Mouse (Mus musculus): ENCODE measurements at regions not wholly inside any gene's neighbourhood (a gene's known extent, or its start where the extent isn't known, plus 50 kb on each side); places are given as distances from the start of the nearest gene placed in this dataset.

DNA sequence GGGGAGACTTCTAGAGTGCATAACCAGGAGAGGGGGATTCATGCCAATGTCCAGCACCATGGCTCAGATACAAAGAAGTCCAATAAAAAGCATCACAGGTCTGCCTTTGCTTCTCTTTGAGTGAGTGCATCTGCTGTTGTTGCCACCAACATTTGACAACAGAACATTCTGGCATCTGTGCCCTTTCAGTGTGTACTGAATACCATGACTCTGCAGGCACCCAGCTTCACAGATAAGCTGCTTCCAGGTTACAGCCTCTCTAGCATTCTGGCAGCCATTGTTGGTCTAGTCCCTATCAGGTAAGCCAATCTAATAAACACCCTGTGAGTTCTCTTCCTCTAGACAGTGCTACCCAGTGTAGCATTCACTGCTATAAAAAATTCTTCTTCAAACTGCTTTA lies 160.4 kb upstream of the AI593442 start:
- no peak for DNase-seq

DNA sequence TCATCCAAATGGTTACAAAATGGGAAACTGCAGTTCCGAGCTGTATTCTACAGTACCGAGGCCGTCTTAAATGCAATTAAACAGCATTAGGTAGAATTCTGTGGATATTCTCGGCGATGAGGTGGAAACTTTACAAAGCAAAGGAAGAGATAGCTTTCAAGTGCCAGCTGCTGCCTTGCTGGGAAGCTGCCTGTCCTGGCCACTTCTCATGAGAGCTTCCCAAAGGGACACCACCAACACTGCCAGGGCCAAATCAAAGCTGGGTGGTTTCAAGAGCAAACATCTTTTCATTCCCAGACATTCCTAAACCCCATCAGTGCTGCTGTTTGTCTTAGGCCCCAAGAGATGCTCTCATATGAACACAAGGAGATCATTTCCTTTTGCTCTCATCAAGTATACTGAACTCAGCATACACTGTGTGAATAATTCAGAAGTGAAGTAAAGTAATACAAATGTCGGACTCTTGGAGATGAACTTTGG lies 156.6 kb upstream of the AI593442 start:
- DNase-seq = no peak

DNA sequence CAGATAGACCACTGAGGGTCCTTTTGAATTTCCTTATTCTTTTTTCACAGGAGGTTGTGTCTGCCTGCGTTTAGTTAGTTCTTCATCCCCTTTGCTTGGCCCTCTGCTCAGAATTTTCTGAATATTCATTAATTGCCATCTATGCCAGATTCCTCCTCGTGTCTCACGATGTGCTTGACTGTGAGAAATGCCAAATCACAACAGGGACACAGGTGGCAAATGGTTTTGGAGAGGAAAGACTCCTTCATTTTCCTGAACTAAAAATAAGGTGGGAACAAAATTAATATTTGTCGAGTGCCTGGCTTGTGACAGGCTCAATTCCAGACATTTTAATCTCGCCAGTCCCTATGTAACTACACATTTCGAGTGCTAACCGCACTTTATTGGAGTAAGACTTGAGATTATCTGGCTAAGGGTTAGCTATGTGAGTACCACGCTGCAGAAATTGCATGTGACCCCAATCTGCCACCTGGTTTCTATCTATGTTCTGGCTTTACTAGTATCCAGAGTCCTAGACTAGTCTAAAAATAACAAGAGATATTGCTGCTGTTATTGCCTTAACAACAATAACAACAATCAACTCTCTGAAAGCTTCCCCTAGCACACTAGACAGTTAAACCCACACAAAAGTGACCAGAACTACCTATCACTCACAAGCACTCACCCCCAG lies 156.0 kb upstream of the AI593442 start:
- DNase-seq = no peak

DNA sequence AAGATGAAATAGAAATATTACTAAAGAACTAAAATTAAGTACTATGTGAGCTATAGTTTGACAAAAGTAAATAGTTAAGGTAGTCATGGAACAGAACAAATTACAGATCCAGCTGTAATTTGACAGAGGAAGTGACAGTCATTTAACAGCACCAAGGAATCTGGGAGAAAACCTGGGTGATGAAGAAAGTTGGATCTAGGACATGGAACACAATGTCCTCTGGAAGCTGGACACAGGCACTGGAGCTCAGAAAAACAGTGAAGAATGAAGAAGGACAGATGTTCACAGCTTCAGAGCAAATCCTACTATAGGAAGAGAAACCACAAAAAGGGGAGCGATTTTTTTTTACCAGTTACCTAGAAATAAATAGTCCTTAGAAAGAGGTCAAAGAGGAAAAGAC lies 147.2 kb upstream of the AI593442 start:
- DNase-seq = no peak

DNA sequence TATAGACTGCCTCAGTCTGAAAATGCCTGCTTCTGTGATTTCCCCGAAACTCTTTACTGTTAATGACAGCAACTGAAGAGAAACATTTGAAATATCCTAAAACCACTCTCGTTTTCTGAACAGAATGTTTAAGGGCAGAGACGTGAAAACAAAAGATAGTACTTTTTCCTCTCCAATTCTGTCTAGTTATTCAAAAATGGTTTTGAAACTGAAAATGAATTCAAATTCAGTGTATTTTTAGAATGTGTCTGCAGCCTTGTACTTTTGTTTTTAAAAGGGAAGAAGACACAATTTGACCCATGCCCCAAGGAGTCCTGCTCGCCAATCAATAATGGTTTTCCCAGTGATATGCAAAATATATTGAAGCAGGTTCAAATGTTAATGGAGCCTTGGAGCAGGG lies 136.7 kb upstream of the AI593442 start:
- no peak for DNase-seq

DNA sequence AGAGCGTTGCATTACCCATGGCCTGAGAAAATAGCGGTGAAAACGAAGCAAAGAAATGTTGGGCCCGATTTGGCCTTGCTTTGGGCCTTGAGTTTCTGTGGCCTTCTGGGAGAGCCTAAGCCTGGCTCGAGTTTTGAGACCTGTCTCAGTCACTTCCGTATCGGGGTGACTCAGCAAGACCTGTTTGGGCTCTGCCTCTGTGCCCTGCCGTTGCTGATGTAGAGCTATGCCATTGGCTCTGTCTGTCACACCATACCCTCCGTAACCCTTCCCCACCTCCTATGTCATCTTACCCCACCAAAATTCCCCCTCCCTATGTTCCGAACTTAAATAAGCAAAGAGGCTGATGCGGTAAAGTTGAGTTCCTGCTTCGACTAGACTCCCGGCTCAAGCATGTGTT lies 123.4 kb upstream of the AI593442 start:
- no peak for DNase-seq

DNA sequence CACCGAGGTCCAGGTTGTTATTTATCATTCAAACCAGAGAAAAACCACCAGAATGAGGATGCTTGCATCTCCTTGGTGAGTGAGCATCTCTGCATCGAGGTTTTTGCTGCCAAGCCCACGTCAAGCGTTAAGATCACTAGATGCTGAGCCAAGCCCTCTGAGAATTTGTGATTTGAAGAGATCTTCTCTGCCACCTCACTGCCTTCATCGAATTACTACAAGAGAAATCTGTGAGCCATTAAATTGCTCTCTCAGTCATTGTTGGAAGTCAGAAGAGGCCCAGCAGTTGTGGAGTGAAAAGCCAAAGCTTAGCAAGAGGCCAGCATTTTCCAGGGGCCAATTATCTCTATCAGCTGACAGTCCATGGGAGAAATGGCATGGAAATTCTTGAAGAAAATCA lies 122.2 kb upstream of the AI593442 start:
- DNase-seq = no peak

DNA sequence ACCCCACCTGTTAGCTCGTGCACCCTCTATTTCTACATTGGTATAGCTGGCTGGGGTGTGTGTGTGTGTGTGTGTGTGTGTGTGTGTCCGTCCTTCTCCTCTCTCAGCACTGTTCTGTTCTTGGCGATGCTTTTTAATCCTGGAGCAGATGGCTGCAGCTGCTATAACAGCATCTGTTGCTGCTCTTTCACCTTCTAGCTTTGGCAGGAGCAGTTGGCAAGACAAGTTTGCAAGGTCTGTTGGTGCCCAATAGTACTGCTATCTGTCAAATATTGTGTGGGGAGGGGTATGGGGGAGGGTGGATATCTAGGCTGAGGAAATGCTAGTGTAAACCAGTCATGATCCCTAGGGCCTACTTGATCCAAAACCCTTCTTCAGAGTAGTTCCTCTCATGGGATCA lies 120.9 kb upstream of the AI593442 start:
- DNase-seq = no peak

DNA sequence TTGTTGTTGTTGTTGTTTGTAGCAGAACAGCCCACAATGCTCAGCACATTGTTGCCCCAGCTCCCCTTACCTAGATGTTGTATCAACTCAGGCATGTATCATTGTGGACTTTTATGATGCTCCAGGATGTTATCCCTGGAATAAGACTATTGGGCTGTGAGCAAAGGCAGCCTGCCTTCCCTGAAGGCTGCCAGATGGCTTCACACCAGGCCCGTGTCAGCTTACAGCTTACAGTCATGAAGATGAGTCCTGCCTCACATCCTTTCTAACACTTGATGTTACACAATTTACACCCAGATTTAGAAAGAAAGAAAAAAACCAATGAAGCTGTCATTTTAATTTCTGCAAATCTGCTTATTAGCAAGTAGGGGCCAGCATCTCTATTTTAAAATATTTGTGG lies 113.0 kb upstream of the AI593442 start:
- peak; percentile 14 for DNase-seq

DNA sequence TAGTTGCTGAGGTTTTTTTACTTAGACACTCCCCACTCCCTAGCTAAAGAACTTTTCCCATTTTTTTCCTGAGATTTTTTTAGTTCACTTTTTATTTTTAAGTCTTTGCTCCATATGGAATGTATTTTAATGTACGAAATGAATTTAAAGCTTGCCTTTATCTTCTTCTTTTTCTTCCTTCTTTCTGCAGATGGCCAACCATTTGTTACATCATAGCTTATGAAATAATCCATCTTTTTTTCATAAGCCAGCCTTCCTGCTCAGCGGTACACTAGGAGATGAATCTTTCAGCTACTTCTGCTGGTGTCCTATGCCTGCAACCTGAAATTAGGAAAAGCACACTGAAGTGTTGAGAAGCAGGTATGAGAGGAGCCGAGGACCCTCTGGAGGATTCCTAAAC lies 102.9 kb upstream of the AI593442 start:
- no peak for DNase-seq

DNA sequence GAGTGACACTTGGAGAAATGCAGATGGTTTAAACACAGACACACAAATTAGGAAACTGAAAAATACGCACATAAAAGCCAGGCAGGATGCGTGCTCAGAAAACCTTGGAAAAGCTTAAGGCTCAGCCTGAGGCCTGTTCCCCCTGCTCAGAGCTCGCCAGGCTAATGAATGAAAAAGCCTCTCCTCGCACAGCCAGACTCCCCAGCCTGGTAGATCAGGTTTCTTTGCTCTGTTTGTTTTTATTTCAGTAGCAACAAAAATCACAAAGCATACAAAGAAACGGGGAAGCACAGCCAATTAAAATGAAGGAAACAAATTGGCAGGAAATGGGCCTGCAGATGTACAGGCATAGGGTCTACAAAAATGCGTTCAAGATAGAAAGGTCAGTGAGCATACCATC lies 97.0 kb upstream of the AI593442 start:
- no peak for DNase-seq

DNA sequence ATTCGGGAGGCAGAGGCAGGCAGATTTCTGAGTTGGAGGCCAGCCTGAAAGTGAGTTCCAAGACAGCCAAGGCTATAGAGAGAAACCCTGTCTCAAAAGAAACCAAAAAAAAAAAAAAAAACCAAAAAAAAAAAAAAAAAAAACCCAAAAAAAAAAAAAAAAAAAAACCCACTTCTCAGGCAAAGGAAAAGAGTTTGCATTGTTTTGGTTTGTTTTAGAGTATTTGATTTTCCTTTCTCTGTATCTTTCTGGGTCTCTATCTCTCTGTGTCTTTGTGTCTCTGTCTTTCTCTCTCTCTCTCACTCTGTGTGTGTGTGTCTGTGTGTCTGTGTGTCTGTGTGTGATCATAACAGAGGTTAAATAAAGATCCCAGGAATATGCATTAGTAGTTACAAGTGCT lies 95.7 kb upstream of the AI593442 start:
- DNase-seq = no peak

DNA sequence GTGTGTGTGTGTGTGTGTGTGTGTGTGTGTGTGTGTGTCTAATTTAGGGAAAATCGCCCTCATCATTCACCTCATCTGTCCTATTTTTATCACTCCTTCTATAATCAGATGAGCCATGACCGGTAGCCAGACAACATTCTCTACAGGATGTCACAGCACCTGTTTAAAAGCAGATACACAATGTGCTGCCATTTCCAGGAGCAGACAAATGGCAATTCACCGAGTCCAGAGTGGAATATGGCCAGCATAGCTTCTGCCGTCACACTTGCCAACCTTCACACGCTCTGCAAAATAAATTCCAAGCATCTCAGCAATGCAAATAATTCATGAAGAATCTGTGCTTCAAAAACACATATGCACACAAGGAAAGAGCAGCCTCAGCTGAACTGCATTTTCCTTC lies 88.5 kb upstream of the AI593442 start:
- DNase-seq = no peak

DNA sequence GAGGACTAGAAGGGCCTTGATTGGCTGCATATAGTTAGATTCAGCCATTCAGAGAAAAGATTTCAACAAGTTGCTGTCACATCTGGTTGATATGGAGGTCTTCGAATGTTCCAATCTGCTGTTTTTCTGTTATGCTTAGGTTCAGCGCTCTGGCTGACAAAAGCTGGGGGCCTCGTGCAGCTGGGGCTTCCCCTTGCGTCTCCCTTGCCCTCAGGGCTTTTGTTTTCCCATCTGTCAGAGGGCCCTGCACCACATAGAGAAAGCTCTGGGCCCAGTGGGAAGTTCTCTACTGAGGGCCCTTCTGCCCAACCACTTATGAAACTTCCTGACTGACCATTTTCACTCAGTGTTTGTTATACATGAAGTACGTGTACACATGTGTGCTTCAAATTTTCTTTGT lies 86.2 kb upstream of the AI593442 start:
- no peak for DNase-seq

DNA sequence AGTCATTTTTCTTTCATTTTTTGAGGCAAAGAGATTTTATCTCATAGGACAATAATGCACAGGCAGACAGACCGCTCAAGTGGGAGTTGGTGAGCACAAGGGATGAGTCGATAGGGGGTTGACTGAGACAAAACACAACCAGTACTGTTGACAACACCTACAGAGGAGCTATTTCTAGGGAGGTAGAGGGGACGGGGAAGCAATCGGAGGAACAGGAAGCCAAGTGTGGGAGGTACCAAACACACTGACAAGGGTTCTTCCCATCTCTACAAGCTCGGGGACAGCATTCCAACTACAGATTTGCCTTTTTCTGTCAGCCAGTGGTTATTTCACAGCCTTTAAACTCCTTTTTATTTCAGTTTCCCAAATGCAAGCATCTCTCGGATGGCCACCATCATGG lies 83.3 kb upstream of the AI593442 start:
- no peak for DNase-seq

DNA sequence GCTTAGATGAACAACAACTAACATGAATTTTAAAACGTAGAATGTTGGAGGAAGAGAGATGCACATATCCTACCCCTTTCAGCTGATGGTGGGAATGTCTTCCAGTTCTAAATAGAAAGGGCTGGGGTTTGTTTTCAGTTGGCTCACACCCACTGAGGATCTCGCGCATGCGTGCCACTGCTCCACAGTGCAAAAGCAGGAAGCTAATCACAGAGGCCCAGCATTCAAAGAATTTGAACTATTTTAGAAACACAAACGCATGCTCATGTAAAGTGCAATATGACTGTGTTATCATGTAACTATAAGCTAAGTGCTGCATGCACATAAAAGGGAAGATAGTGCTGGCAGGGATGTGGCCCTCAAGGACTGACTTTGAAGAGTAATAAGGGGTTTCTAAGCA lies 81.7 kb upstream of the AI593442 start:
- DNase-seq = peak; percentile 9

DNA sequence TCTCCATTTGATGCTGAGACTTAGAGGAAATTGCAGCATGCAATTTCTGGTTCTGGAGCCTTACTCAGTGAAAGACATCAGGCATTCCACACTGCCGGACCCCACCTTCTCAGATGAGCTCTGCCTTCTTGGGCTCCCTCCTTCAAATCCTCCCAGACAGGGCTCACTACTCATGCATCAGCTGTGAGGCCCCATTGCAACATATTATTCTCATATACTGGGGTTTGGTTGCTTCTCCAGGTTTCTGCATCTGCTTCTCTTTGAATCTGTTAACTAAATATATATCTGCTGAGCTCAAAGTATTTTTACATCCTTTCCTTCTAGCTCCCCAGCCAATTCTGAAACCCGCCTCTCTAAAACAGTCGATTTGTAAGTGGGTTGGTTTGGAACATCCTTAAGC lies 68.8 kb upstream of the AI593442 start:
- DNase-seq = no peak

DNA sequence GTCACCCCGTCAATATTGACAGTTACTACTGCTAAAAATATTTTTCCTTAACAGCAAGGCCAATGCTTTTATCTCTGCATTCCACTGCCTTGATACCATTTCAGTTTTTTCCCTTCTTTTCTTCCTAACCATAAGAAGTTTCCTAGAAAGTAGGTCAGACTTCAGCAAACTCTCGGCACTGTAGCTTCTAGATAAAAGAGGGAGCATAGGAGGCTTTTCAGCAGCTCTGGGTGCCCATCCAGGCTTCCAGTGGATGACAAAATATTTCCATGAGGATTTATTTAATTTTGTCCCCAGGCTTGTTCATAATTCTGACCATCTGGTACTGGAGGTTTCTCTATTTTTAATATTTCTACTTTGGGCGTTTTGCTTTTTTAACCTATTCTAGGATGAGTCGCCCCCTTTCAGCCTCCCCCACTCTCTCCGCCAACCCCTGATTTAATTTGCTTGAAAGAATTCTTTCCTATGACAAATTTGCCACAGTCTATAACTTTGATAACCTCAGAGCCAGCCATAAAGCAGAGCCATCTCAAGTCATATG lies 59.0 kb upstream of the AI593442 start:
- DNase-seq = no peak
